Mouse (Mus musculus): ENCODE measurements around the gene Grik3. TPM values are rescaled to one million over a fixed set of nuclear protein-coding genes. Genes with fewer than 3 reads are reported as not detected.

Gene Grik3
- total and polyA plus RNA-seq, 3 experiments = under 0.01 TPM; not detected in 2

DNA sequence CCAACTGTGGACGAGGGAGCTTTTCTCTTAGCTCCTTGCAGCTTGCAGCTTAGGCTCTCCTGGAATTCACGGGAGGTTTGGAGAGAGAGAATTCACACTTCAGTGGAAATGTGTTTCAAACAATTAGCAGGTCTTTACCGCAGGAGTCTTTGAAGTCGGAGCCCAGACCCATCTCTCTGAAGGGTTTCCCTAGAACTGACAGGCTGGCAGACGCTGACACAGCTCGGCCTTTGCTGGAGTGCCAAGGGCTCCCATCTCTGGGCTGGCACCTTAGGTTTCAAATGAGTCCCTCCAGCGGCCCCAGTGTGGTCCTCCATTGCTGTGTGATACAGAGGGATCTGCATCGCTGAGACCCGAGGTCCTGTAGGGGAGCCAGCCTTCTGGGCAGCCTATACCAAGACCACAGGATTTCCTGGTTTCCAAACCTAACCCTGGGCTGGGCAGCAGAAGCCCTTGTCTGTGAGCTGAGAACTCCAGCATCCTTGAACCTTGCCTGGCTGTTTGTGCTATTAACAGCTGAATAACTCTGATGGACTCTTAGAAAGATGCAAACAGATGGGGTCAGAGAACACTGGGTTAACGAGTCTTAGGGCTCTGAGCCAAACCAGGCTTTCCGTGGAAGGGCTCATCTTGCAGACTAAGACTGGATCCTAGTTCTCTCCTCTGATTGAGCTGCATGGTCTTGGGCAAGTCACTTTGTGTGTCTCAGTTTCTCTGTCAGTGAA lies 83.6 kb downstream of the Grik3 start:
- no peak for DNase-seq (ENCODE audit: low read depth, low spot score)
- no peaks in the 10 kb centered on the region for H3K27me3 ChIP-seq (ENCODE audit: control insufficient read depth in 1 of 2, insufficient read depth in 2 of 2, low read length in 2 of 2)
- no peak overlapping the region for H3K27ac ChIP-seq (ENCODE audit: control insufficient read depth, low read depth, low read length)
- H3K9me3 ChIP-seq (replicated peaks; ENCODE audit: insufficient read depth, low read length) = no peaks in the 10 kb centered on the region
- no peak for TF ChIP-seq MAX (IDR thresholded peaks at IDR 0.05; ENCODE audit: low read length)
- TF ChIP-seq MXI1 (IDR thresholded peaks at IDR 0.05; ENCODE audit: low read depth, low read length) = no peak
- no peak for TF ChIP-seq POLR2A (IDR thresholded peaks at IDR 0.05; ENCODE audit: control insufficient read depth in 1 of 2, insufficient read depth in 1 of 2, low read depth in 1 of 2, low read length in 2 of 2, poor library complexity in 1 of 2)
- no peak for TF ChIP-seq UBTF (IDR thresholded peaks at IDR 0.05; ENCODE audit: borderline replicate concordance, insufficient read depth, low read depth, low read length)
- H3K9ac ChIP-seq (ENCODE audit: control insufficient read depth, low read depth, low read length, poor library complexity, severe bottlenecking) = no peak overlapping the region
- H3K79me2 ChIP-seq (ENCODE audit: control insufficient read depth, insufficient read depth, low read length, poor library complexity) = no peaks in the 10 kb centered on the region
- no peak overlapping the region for H3K4me3 ChIP-seq (ENCODE audit: control insufficient read depth in 1 of 2, insufficient read depth in 1 of 2, low read depth in 2 of 2, low read length in 2 of 2)
- H3K36me3 ChIP-seq (ENCODE audit: control insufficient read depth in 1 of 2, insufficient read depth in 2 of 2, low read length in 2 of 2) = no peaks in the 10 kb centered on the region
- H3K4me1 ChIP-seq (ENCODE audit: control insufficient read depth in 1 of 2, insufficient read depth in 2 of 2, low read length in 2 of 2) = no peaks in the 10 kb centered on the region

DNA sequence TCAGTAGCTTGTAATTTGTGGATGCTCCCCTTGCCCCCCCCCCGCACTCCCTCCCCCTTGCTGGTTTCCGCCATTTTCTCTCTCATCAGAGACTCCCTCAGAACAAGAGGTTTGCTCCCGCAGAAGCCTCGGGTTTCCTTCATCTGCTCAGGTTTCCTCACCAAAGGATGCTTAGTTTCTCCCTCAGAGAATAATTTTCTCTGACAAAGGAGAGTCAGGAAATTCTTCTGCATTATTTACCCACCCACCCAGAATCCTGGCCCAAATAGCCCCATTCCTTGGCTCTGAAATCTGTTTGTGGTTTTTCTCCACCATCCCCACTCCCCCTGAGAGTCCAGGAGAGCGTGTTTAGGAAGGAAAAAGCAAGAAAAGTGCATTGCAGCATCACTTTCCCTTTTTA lies 89.8 kb downstream of the Grik3 start:
- no peaks in the 10 kb centered on the region for H3K9me3 ChIP-seq (replicated peaks; ENCODE audit: insufficient read depth, low read length)
- no peaks in the 10 kb centered on the region for H3K4me1 ChIP-seq (ENCODE audit: control insufficient read depth in 1 of 2, insufficient read depth in 2 of 2, low read length in 2 of 2)
- H3K27me3 ChIP-seq (ENCODE audit: control insufficient read depth in 1 of 2, insufficient read depth in 2 of 2, low read length in 2 of 2) = no peaks in the 10 kb centered on the region
- H3K27ac ChIP-seq (ENCODE audit: control insufficient read depth, low read depth, low read length) = no peak overlapping the region
- TF ChIP-seq SMC3 (IDR thresholded peaks at IDR 0.05; ENCODE audit: low read depth, low read length) (no peak), POLR2A (IDR thresholded peaks at IDR 0.05; ENCODE audit: control insufficient read depth in 1 of 2, insufficient read depth in 1 of 2, low read depth in 1 of 2, low read length in 2 of 2, poor library complexity in 1 of 2) (no peak), CTCF (IDR thresholded peaks at IDR 0.05 in 2 of 3, conservative IDR thresholded peaks at IDR 0.05 in 1 of 3; ENCODE audit: control insufficient read depth in 1 of 3, insufficient read depth in 1 of 3, low read depth in 2 of 3, low read length in 3 of 3, poor library complexity in 1 of 3, severe bottlenecking in 1 of 3) (no peak), JUND (IDR thresholded peaks at IDR 0.05; ENCODE audit: low read depth, low read length) (no peak), RAD21 (IDR thresholded peaks at IDR 0.05; ENCODE audit: low read depth, low read length) (no peak), SIN3A (IDR thresholded peaks at IDR 0.05; ENCODE audit: low read length) (no peak), TCF12 (IDR thresholded peaks at IDR 0.05; ENCODE audit: low read depth, low read length) (no peak), KAT2A (conservative IDR thresholded peaks at IDR 0.05; ENCODE audit: low read depth, low read length) (no peak), TBP (IDR thresholded peaks at IDR 0.05; ENCODE audit: low read depth, low read length) (no peak), TAL1 (IDR thresholded peaks at IDR 0.05; ENCODE audit: low read length) (no peak), UBTF (IDR thresholded peaks at IDR 0.05; ENCODE audit: borderline replicate concordance, insufficient read depth, low read depth, low read length) (no peak), MAX (IDR thresholded peaks at IDR 0.05; ENCODE audit: low read length) (no peak), ZMIZ1 (IDR thresholded peaks at IDR 0.05; ENCODE audit: low read depth, low read length) (no peak)
- no peak overlapping the region for H3K9ac ChIP-seq (ENCODE audit: control insufficient read depth, low read depth, low read length, poor library complexity, severe bottlenecking)
- no peaks in the 10 kb centered on the region for H3K79me2 ChIP-seq (ENCODE audit: control insufficient read depth, insufficient read depth, low read length, poor library complexity)
- H3K4me3 ChIP-seq (ENCODE audit: control insufficient read depth in 1 of 2, insufficient read depth in 1 of 2, low read depth in 2 of 2, low read length in 2 of 2) = no peak overlapping the region
- no peak for DNase-seq (ENCODE audit: low read depth, low spot score)
- H3K36me3 ChIP-seq (ENCODE audit: control insufficient read depth in 1 of 2, insufficient read depth in 2 of 2, low read length in 2 of 2) = no peaks in the 10 kb centered on the region

DNA sequence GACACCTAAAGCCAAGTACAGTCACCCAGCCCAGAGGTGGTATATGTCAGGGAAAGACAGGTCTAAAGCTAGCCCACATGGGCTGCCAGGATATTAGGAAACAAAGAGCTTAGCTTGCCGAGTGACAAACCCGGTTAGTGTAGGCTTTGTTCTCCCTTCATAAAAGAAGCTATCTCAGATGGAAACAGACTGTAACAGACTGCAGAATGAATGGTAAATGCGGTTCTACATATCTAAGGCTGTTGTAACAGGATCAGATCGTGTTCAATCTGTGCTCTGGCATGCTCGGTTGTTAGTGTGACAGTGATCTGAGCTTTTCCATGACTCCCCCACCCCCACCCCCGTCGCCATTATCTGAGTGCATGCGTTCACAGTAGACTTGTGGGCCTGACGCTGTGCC lies 92.8 kb downstream of the Grik3 start:
- H3K9me3 ChIP-seq (replicated peaks; ENCODE audit: insufficient read depth, low read length) = no peaks in the 10 kb centered on the region
- TF ChIP-seq HCFC1 (IDR thresholded peaks at IDR 0.05; ENCODE audit: low read depth, low read length) (no peak), ZC3H11A (IDR thresholded peaks at IDR 0.05; ENCODE audit: low read depth, low read length) (no peak), ELF1 (IDR thresholded peaks at IDR 0.05; ENCODE audit: low read depth, low read length) (no peak), USF2 (IDR thresholded peaks at IDR 0.05; ENCODE audit: borderline replicate concordance in 1 of 2, insufficient read depth in 1 of 2, low read depth in 1 of 2, low read length in 2 of 2) (no peak), CTCF (IDR thresholded peaks at IDR 0.05 in 2 of 3, conservative IDR thresholded peaks at IDR 0.05 in 1 of 3; ENCODE audit: control insufficient read depth in 1 of 3, insufficient read depth in 1 of 3, low read depth in 2 of 3, low read length in 3 of 3, poor library complexity in 1 of 3, severe bottlenecking in 1 of 3) (no peak), MAZ (IDR thresholded peaks at IDR 0.05; ENCODE audit: low read depth, low read length) (no peak), CHD1 (IDR thresholded peaks at IDR 0.05; ENCODE audit: low read depth, low read length) (no peak), NRF1 (IDR thresholded peaks at IDR 0.05; ENCODE audit: insufficient read depth, low read depth, low read length, poor library complexity, severe bottlenecking) (no peak), GATA1 (IDR thresholded peaks at IDR 0.05; ENCODE audit: low read depth, low read length) (no peak), EP300 (IDR thresholded peaks at IDR 0.05; ENCODE audit: low read depth in 1 of 2, low read length in 2 of 2) (no peak), POLR2AphosphoS5 (IDR thresholded peaks at IDR 0.05; ENCODE audit: borderline replicate concordance, low read depth, low read length) (no peak), POLR2AphosphoS2 (IDR thresholded peaks at IDR 0.05; ENCODE audit: low read length) (no peak), RAD21 (IDR thresholded peaks at IDR 0.05; ENCODE audit: low read depth, low read length) (no peak)

More for the DNA sequence above, 92.8 kb downstream of the Grik3 start:
- H3K4me3 ChIP-seq (ENCODE audit: control insufficient read depth in 1 of 2, insufficient read depth in 1 of 2, low read depth in 2 of 2, low read length in 2 of 2) = no peak overlapping the region
- no peaks in the 10 kb centered on the region for H3K36me3 ChIP-seq (ENCODE audit: control insufficient read depth in 1 of 2, insufficient read depth in 2 of 2, low read length in 2 of 2)
- H3K4me1 ChIP-seq (ENCODE audit: control insufficient read depth in 1 of 2, insufficient read depth in 2 of 2, low read length in 2 of 2) = no peaks in the 10 kb centered on the region
- H3K9ac ChIP-seq (ENCODE audit: control insufficient read depth, low read depth, low read length, poor library complexity, severe bottlenecking) = no peak overlapping the region
- H3K79me2 ChIP-seq (ENCODE audit: control insufficient read depth, insufficient read depth, low read length, poor library complexity) = no peaks in the 10 kb centered on the region
- no peak for DNase-seq (ENCODE audit: low read depth, low spot score)
- no peak overlapping the region for H3K27ac ChIP-seq (ENCODE audit: control insufficient read depth, low read depth, low read length)
- H3K27me3 ChIP-seq (ENCODE audit: control insufficient read depth in 1 of 2, insufficient read depth in 2 of 2, low read length in 2 of 2) = no peaks in the 10 kb centered on the region

Measured in MEL (cell line).